Mouse (Mus musculus): ENCODE results near the gene Hist1h1a. TPM values are rescaled to one million over a fixed set of nuclear protein-coding genes. Genes with fewer than 3 reads are reported as not detected.
"Not testable (repeated sequence)": the region's sequence is repeated elsewhere in the genome, so short reads cannot be mapped to it uniquely, and the experiment has no call there.

Hist1h1a gene
- total RNA-seq, 2 experiments from 2014 or later: 715 to 4,010 TPM

DNA sequence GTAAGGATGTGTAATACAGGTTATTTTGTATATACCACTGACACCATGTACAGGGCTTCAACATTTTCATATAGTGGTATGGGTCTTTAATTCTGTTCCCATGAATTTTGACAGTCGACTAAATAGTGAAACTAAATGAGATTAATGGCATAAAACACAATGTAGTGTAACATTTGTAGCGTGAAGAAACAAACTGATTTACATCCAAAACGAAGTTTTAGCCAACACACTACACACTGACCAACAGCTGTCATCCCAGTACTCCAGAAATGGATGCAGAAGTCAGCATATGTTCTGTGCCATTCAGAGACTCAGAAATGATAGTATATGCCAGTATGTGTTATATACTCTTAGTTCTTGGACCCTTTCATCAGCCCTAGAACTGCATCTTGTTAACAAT, 5.5 kb upstream of the Hist1h1a start:
- no peak for ATAC-seq (replicated peaks; ENCODE audit: low FRiP score, poor library complexity, severe bottlenecking)

DNA sequence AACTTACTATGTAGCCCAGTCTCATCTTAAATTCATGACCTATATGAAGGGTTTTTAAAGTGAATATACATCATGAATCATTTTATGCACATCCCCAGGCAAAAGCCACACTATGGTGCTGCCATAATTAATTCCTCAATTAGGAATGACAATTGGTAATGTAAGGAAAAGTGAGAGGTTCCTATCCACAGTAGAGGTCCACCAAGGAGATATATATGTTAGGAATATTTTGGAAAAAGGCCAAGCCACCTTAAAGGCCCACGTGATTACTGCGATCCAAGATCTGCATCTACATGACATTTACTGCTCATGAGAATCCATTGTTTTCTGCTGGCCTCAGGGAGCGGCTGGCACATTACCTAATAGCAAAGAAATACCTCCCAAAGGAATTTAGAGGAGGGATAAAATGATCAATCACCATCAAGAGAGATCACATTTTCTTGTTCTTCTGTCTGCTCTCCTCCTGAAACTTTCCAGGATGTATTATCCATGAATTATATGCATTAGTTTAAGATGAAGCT, 4.2 kb upstream of the Hist1h1a start:
- ATAC-seq (replicated peaks; ENCODE audit: low FRiP score, poor library complexity, severe bottlenecking): no peak

DNA sequence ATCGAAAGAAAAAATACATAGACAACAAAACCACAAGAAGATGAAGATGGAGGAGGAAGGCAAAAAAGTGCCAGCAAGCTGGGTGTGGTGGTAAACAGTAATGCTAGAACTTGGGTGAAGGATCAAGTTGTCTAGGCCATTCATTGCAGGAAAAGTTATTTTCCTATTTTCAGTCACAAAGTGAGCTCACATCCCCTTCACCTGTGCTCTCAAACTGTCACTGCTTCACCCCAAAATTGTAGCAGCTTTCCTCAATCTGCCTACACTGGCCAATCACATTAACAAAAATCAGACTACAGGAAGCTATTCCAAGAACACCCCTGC, 3.6 kb upstream of the Hist1h1a start:
- ATAC-seq (replicated peaks; ENCODE audit: low FRiP score, poor library complexity, severe bottlenecking): no peak

DNA sequence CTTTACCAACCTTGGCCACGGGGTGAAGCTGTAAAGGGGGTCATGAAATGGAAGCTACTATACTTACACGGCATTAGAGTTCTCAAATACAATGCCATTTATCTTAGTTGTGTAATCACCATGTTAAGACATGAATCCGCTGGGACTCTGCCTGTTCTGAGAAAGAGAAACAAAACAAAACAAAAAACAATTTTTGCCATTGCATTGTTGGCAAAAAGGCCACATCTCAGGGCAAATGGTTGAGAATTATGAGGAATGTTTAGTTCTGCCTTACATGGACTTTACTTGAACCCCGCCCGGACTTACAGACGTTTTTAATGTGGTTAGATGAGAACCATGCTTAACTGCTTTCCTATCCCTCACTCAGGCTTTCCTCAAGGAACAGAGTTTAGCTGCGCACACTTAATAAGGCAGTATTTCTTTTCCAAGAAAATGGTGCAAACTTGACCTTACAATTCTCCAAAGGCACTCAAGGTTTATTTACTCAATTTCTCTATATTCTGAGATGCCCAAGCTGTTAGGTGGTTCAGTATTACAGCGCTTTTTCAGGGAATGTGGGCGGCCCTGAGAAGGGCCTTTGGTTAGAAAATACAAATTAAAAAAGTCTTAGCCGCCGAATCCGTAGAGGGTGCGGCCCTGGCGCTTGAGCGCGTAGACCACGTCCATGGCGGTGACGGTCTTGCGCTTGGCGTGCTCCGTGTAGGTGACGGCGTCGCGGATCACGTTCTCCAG, 3.1 kb upstream of the Hist1h1a start:
- no peak for ATAC-seq (replicated peaks; ENCODE audit: low FRiP score, poor library complexity, severe bottlenecking)

DNA sequence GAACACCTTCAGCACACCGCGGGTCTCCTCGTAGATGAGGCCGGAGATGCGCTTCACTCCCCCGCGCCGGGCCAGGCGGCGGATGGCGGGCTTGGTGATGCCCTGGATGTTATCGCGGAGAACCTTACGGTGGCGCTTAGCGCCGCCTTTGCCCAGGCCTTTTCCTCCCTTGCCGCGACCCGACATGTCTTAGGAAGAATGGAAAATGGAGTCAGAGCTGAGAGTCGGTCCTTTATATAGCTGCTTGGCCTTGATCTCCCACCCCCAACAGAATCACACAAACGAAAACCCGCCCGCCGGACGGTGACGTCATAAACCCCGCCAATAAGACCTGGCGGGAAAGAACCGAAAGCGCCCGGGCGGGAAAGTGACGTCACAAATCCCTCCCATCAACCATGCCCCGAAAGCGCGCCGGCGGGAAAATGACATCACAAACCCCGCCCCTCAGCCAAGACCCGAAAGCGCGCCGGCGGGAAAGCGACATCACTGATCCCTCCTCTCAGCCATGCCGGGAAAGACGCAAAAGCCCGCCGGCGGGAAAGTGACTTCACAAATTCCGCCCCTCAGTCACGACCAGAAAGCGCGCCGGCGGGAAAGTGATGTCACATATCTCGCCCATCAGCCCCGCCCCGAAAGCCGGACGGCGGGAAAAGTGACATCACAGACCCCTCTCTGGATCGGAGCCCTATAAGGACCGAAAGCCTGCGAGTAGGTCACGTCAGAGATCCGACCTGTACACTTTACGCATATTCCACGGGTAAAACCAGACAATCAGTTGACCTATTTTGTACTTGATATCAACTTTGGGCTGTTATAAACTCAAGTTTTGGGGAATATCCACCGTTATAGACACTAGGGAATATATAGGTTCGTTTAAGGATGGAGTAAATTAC, 2.2 kb upstream of the Hist1h1a start, which contains the start of gene Hist1h4a:
Gene Hist1h4a (minus strand): TSS at position 259 of the 893 bp plus-strand sequence.
- ATAC-seq (replicated peaks; ENCODE audit: low FRiP score, poor library complexity, severe bottlenecking): peak; percentile 47

DNA sequence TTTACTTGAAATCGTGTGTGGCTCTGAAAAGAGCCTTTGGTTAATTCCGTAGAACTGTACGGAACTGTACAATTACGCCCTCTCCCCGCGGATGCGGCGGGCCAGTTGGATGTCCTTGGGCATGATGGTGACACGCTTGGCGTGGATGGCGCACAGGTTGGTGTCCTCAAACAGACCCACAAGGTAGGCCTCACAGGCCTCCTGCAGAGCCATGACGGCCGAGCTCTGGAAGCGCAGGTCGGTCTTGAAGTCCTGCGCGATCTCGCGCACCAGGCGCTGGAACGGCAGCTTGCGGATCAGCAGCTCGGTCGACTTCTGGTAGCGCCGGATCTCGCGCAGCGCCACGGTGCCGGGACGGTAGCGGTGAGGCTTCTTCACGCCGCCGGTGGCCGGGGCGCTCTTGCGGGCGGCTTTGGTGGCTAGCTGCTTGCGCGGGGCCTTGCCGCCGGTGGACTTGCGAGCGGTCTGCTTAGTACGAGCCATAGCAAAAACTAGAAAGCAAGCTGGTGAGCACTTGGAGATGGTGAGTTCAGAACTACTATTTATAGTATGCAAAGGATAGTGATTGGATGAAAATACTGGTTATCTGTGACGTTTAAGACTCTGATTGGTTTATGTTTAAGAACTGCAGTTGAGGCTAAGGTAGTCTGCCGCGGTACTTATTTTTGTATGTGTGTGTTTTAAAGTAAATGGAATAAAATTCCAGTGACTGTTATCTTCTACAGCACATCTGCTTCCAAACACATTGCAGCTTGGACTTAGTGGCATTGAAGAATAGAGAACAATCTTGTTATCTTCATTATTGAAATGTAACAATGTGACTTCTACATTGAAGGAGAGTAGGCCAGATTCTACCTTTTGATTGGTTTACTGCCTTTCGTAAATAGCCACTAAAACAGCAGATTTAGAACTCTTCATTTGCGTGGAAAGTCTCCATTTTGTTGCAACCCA, 1.3 kb upstream of the Hist1h1a start, which contains the start of gene Hist1h3a:
Gene Hist1h3a (minus strand): TSS at position 516 of the 951 bp plus-strand sequence.
- ATAC-seq (replicated peaks; ENCODE audit: low FRiP score, poor library complexity, severe bottlenecking): peak; percentile 46

DNA sequence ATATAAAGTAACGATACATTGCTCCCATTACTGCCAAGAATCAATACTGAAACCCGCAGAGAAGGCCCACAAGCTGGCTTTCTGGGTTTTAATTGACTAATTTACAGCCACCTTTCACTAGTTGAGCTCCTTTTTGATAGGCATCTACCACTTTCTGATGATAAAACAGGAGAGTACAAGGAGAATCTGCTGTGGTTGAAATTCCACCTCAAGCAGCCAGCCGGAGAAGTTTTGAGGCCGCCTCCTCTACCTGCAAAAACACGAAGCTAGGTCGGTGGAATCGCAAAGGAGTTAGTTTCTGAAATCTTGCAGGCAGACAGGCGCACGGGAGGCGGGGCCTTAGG, 252 bp upstream of the Hist1h1a start:
- no peak for ATAC-seq (replicated peaks; ENCODE audit: low FRiP score, poor library complexity, severe bottlenecking)

DNA sequence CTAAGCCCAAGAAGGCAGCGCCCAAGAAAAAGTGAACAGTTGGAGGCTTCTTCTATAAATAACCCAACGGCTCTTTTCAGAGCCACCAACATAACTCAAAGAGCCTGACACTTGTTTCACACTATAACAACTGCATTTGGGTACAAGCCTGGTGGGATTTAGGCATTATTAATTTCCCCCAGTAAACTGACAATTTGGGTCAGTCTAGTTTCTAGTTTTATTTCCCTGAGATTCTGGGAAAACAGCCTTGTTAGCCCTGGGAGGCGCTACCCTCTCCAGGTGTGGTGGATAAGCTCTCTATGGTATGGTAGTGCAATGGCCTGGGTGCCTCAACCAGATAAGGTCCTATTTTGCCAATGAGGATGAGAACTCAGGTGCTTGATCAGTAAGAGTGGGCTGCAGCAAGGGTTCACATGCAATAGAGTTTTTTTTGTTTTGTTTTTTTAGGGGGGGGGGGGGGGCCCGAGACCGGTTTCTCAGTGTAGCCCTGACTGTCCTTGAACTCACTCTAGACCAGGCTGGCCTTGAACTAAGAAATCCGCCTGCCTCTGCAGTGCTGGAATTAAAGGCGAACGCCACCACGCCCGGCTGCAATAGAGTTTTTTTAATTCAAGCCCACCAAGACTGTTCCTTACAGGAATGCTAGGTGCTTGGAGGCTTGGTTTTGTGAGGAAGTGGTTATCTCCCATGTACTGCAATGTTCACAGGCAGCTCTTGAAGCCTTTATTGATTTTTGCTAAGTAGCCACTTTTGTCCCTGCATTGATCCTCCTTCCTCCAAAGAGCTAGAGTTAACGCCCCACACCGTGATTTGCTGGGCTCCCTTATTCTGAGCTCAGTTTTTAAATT, 1.1 kb downstream of the Hist1h1a start:
- peak; percentile 27; the same call in 1 of the 2 replicates for ATAC-seq (replicated peaks; ENCODE audit: low FRiP score, poor library complexity, severe bottlenecking)

DNA sequence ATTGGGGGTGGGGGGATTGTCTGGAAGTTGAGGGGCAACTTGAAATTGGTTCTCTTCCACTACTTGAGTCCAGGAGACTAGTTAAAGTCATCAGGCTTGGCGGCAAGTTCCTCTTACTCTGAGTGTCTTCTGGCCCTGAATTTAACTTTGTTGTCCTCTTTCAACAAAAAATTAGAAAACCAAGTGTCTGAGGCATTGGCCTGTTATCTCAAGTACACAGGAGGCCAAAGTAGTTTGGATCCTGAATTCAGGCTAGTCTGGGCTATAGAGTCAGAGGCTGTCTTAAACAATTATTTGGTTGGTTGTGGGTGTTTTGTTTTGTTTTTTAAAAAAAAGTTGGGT, 1.7 kb downstream of the Hist1h1a start:
- no peak for ATAC-seq (replicated peaks; ENCODE audit: low FRiP score, poor library complexity, severe bottlenecking)

DNA sequence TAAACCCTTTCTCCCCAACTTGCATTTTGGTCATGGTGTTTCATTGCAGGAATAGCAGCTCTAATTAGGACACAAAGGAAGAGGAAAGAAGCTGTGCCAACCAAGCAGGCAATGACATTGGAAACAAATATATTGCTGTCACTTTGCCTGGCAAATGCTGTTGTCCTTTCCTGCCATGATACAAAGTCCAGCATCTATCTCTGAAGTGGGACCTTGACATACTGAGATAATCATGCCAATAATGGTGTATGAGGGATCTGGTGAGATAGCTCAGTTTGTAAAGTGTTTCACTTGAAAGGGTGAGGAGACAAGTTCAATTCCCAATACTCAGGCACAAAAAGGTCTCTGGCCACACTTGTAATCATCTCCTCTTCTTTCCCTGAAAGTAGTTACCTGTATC, 3.3 kb downstream of the Hist1h1a start:
- no peak for ATAC-seq (replicated peaks; ENCODE audit: low FRiP score, poor library complexity, severe bottlenecking)

DNA sequence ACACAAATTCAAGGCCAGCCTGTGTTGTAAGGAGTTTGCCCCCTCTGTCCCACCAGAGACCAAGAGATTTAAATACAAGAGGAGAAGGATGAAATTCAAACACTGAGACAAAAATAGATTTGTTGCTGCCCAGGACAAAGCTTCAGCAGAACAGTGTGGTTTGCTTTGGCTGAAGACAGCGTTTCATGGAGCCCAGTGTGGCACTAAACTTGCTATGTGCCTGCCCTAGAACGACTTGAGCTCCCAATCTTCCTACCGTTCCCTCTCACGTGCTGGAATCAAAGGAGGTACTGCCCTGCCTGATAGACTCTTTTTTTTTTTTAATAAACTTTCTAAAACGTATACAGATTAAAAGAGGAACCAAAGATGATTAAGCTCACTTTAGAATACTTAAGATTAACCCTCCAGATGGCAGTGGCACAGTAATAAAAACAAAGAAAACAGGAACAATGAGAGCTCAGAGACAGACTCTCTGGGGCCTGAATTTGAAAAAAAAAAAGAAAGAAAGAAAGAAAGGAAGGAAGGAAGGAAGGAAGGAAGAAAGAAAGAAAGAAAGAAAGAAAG, 5.5 kb downstream of the Hist1h1a start:
- ATAC-seq (replicated peaks; ENCODE audit: low FRiP score, poor library complexity, severe bottlenecking): no peak

DNA sequence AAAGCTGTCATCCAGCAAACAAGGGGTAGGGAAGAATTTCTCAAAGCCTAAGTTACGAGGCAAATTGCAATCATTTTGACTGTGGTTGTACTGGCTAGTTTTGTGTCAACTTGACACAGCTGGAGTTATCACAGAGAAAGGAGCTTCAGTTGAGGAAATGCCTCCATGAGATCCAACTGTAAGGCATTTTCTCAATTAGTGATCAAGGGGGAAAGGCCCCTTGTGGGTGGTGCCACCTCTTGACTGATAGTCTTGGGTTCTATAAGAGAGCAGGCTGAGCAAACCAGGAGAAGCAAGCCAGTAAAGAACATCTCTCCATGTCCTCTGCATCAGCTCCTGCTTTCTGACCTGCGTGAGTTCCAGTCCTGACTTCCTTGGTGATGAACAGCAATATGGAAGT, 6.1 kb downstream of the Hist1h1a start, which contains the start of gene Trim38:
Gene Trim38 (plus strand): TSS at position 301 of the 400 bp plus-strand sequence.
- ATAC-seq (replicated peaks; ENCODE audit: low FRiP score, poor library complexity, severe bottlenecking): not testable (repeated sequence)

DNA sequence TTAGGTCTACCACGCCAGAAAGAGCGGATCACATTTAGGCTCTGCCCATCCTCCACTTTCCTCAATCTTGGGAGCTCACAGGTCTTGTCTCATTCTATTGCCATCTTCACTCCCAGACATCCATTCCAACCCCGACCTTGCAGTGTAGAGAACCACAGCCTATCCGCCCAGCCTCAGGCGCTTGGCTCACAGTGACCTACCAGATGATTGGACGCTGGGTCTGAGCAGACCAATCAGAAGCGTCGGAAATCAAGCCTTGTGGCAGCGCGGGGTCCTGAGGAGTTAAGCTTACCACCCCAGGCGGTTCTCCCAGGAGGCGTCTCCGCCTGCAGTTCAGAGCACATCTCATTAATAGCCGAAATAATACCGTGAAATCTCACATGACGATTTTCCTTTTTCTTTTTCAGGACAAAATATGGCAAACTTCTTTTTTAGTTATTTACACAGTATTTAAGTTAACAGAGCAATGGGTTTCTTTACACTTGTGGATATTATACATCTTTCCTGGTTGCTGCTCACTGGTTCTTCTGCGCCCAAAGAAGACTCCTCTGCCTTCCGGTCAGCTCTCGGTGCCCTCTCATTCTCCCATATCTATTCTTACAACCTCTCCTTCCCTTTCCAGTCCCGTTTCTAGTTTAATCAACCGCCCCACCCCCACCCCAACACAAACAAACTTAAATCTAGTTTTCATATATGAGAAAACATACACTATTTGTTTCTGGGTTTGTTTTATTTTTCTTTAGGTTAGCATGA, 9.3 kb downstream of the Hist1h1a start:
- peak; percentile 98 for ATAC-seq (replicated peaks; ENCODE audit: low FRiP score, poor library complexity, severe bottlenecking)

DNA sequence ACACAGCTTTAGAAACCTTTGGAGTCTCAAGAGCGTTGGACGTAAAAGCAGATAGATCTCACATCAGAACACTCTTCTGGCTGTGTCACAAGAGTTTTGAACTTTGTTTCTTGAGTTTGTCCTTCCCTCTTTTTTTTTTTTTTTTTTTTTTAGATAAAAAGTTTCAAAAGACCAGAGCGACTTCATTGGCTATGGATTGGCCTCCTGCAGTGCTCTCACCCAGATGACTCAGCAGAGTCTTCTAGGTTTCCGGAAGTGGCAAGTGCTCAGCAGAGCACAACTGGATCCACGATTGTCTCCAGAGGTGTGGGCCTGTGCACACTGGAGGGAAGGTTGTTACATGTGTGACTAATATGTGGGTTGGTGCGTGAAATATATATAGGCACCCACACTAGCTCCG, 14.9 kb downstream of the Hist1h1a start:
- no peak for ATAC-seq (replicated peaks; ENCODE audit: low FRiP score, poor library complexity, severe bottlenecking)

DNA sequence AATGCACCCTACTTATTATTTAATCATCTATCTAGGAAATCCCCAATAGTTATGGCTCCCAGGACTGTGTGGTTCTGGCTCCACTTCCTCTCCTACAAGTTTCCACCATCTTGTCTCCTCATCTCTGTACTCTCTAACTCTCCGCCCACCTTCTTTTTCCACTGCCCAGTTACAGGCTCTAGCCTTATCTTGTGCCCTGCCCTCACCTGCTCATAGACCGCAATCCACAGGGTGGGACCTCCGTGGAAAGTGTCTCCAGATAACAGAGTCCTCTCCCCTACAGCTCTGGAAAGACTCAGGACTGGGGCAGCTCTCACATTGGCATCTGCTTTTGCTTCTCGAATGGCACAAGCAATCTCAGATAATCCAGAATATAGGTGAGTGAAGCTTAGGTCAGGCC, 15.6 kb downstream of the Hist1h1a start:
- no peak for ATAC-seq (replicated peaks; ENCODE audit: low FRiP score, poor library complexity, severe bottlenecking)

DNA sequence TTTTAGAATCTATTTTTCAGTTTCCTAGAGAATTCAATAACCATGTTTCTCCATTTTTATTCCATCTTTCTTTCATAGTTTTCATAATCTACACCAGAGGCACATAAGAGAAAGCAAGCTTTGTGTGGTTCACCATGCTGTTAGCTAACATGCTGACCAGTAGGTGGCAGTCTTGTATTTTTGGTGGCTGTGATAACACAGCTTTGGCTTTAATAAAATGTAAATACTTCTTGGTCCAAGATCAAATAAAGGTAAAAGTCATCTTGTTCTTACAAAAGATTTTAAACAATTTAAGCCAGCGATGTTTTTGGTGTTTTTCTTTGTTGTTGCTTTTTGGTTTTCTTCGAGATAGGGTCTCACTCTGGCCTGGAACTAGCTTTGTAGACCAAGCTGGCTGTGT, 29.1 kb downstream of the Hist1h1a start:
- 0 out of 2 replicates have a peak, but pooled peaks have one; percentile 61 for ATAC-seq (replicated peaks; ENCODE audit: low FRiP score, poor library complexity, severe bottlenecking)

DNA sequence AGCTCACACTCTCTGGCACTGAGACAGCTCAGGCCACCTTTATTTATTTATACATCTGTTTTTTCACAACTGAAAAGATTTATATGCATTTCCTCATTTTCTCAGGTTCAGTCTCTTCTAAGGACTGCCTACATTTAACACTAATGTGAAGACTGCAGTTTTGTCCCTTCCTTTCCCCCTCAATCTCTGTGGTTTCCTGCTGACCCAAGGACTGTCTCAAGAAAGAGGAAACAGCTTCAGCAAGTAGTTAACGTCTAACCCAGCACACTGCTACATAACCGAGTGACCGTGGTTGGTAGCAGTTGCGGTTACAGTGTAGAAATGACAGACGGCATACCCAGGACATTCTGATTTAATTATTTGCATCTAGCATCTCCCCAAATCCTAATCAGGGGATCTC, 35.9 kb downstream of the Hist1h1a start:
- ATAC-seq (replicated peaks; ENCODE audit: low FRiP score, poor library complexity, severe bottlenecking): no peak

DNA sequence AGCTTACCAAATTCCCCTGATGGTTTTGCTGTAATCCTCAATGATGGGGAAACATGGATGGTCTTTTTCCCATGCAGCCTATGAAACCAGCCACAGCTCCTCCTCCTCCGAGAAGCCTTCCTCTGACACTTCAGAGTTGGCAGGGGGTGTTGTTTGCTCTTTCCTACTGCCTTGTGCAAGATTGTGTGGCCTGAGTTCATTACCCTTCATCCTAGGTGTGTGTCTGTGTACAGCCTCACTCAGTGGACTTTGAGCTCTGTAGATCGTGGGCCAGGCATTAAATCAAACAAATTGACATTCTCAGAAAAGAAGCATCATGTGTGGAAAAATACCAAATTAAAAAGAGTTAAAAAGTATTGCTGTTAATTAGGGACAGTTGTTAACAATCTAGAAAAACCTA, 41.1 kb downstream of the Hist1h1a start:
- no peak for ATAC-seq (replicated peaks; ENCODE audit: low FRiP score, poor library complexity, severe bottlenecking)
